Mouse (Mus musculus) forebrain, embryonic 10.5 days (tissue): ENCODE measurements around the gene Diras2. TPM values are rescaled to one million over a fixed set of nuclear protein-coding genes. Genes with fewer than 3 reads are reported as not detected.
A peak's percentile ranks its signal among the peaks of the same experiment; 100 is the strongest.

Experiments used
- DNase-seq: peaks from one replicate; pipeline ENCODE4 v3.0.0-alpha.2; 2017; ENCODE audit warnings: low spot score; ENCODE audit errors: extremely low spot score
- H3K27ac ChIP-seq: fragments of 300-500 bp; sonication (generic); 2 replicates; pipeline ENCODE4 v1.5.1; 2016; ENCODE audit warnings: mild to moderate bottlenecking
- H3K27me3 ChIP-seq: fragments of 300-500 bp; sonication (generic); 2 replicates; pipeline ENCODE4 v1.6.1; 2016; ENCODE audit warnings: mild to moderate bottlenecking; ENCODE audit not compliant: poor library complexity, severe bottlenecking
- H3K36me3 ChIP-seq: fragments of 300-500 bp; sonication (generic); replicated peaks from 2 replicates; pipeline ENCODE4 v1.6.1; 2016; ENCODE audit warnings: mild to moderate bottlenecking, moderate library complexity
- H3K4me1 ChIP-seq: fragments of 300-500 bp; sonication (generic); 2 replicates; pipeline ENCODE4 v1.6.1; 2016
- H3K4me3 ChIP-seq: fragments of 300-500 bp; sonication (generic); 2 replicates; pipeline ENCODE4 v1.5.1; 2016; ENCODE audit warnings: mild to moderate bottlenecking, moderate library complexity
- H3K9me3 ChIP-seq: fragments of 300-500 bp; sonication (generic); 2 replicates; pipeline ENCODE4 v1.6.1; 2016; ENCODE audit warnings: mild to moderate bottlenecking, moderate library complexity
- WGBS: fragments of 180-500 bp; shearing (Covaris S2); methylation state at CpG from one replicate; pipeline ENCODE4 v1.1.7; 2016; 5-methylcytosine and 5-hydroxymethylcytosine counted together
- polyA plus RNA-seq: library from polyadenylated mRNA; unstranded; fragments of >200 nt; fragmentation: Nextera tagmentation; extraction: Ambion mirVana; gene quantifications from 2 replicates; pipeline ENCODE4 v1.2.1, GENCODE M21; 2016

Gene Diras2
- polyA plus RNA-seq, 1 experiment from 2014 or later, result 0.05 TPM

DNA sequence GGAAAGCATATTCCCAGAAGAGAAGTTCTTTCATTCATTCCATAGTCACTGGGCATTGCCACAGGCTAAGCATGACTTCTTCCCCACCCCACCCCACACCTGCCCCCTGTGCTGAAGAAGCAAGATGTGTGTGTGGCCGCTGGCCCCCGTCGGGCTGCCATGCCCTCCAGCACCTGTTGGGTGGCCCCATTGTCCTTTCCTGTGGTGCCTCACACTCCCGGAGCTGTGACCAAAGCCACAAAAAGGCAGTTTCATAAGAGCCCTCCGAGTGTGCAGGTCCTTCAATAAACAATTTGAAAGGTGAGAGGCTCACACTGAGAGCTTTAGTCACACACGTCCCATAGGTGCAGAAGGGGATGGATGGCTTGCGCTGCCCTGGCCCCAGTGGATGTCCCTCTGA is 35.7 kb upstream of the Diras2 start:
- H3K27ac ChIP-seq, result no peak overlapping the region; the same call in 1 of the 2 replicates
- H3K9me3 ChIP-seq, result no peaks in the 10 kb centered on the region
- H3K4me3 ChIP-seq, result no peak overlapping the region
- 81% methylated on average over 7 of the region's 7 CpGs for WGBS
- DNase-seq, result no peak
- H3K36me3 ChIP-seq, result no peaks in the 10 kb centered on the region
- peaks cover 17% of the 10 kb centered on the region for H3K4me1 ChIP-seq
- no peaks in the 10 kb centered on the region for H3K27me3 ChIP-seq

DNA sequence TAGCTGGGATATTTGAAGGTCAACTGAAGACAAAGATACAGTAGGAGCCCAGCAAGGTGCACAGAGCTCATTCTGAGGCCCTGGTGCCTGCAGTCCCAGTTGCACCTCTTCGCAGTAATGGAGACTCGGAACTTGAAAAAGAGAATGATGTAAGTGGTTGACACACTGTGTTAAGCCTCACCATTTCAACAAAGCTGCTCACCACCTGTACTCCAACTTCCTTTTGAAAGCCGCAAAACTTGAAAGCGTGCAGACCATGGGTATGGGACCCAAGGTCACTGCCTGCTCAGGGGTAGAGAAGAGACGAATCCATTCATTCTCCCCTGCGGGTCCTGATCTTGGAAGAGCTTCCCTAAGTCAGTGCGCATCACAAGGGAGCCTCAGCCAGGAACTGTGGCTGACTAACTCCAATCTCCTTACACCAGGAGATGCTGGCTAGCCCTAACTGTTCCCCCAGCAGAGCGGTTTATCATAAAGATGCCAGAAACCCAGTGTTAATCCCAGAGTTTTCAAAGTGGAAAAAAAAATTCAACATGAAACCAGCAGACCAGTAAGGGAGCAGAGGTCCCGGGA is 35.2 kb upstream of the Diras2 start:
- H3K27me3 ChIP-seq, result no peaks in the 10 kb centered on the region
- no peak for DNase-seq
- WGBS, result 91% methylated on average over 9 of the region's 9 CpGs

DNA sequence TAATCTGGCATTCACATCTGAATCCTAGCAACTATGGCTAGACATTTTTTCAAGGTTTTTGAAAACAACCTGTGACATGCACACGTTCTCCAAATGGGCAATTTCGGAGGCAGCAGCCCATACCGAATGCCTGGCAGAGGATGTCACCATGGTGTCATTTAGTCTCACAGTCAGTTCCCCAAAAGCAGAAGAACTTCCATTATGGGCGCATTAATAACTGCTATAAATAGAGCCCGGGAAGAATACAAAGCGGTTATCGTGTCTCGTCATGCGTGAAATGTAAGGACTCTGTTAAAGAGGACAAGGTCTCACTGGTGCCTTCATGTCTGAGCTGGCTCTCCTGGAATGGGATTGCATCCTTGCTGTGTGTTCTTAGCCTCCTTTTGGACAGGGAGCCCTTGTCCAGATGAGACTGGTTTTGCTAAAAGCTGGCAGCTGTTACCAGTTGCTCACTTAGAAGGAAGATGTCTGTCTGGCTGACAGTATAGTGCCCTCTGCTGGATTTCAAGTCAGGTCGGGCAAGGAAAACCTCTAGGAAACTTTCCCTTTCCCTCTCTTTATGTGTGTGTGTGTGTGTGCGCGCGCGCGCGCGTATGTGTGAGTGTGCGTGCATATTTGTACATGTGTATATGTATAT is 34.1 kb upstream of the Diras2 start:
- WGBS, result 90% methylated on average over 18 of the region's 18 CpGs
- peak; percentile 17 for DNase-seq

More for the DNA sequence above, 35.2 kb upstream of the Diras2 start:
- no peaks in the 10 kb centered on the region for H3K36me3 ChIP-seq
- no peak overlapping the region for H3K4me3 ChIP-seq
- peaks cover 22% of the 10 kb centered on the region for H3K4me1 ChIP-seq
- H3K9me3 ChIP-seq, result no peaks in the 10 kb centered on the region
- H3K27ac ChIP-seq, result no peak overlapping the region

DNA sequence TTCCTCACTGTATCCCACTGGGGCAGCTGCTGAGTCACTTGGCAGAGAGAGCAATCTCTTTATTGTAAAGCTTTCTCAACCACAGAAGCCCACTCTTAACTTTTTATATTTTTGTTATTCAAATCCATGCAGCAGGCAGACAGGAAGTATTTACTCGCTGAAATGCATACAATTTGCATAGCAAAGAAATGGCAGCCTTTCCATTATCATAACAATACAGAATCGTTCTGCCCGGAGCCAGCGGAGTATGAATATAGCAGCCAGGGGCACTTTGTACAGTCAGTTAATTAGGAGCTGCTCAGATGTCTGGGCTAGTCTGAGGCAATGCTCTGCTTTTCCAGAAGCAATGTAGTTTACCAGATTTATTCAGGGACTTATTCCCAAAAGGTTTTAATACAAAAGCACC is 31.1 kb upstream of the Diras2 start:
- no peaks in the 10 kb centered on the region for H3K9me3 ChIP-seq
- H3K36me3 ChIP-seq, result no peaks in the 10 kb centered on the region
- H3K4me3 ChIP-seq, result no peak overlapping the region
- no peaks in the 10 kb centered on the region for H3K27me3 ChIP-seq
- no peak for DNase-seq
- peaks cover 29% of the 10 kb centered on the region for H3K4me1 ChIP-seq
- 38% methylated on average over 4 of the region's 4 CpGs for WGBS
- H3K27ac ChIP-seq, result no peak overlapping the region

More for the DNA sequence above, 34.1 kb upstream of the Diras2 start:
- no peaks in the 10 kb centered on the region for H3K36me3 ChIP-seq
- no peaks in the 10 kb centered on the region for H3K27me3 ChIP-seq
- H3K4me3 ChIP-seq, result no peak overlapping the region
- H3K4me1 ChIP-seq, result peaks cover 29% of the 10 kb centered on the region
- H3K27ac ChIP-seq, result no peak overlapping the region
- H3K9me3 ChIP-seq, result no peaks in the 10 kb centered on the region

DNA sequence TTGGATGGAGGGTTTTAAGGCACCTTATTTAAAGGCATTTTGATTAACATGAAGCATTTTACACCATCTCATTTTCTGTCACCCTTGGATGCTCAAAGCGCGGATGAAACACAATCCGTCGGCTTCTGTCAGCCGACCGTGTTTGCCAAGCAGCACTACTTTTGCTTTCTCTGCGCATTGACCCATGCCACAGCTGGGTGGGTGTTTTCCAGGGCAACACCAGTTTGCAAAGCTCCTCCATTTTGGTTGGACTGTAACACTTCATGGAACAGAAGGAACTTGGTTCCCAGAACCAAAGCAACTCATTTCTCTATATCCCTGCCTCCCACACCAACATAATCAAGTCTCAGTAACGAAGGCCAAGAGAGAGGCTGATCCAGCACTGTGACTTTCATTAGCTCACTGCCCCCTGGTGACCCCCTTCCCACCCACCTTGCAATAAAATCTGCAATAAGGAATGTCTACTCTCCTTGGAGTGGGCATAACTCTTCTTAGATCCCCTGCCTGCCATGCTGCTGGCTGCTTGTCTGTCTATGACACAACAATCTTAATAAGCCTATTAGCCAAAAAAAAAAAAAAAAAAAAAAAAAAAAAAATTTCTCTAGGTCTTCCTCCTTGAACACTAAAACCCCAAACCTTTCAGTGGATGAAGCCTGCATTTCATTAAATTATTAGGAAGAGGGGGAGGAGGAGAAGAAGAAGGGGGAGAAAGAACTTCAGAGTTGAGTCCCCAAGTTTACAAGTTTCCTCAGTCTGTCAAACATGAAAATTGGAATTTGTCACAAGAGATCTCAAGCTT is 30.5 kb upstream of the Diras2 start:
- Histone ChIP-seq H3K27ac (no peak overlapping the region), H3K9me3 (no peaks in the 10 kb centered on the region), H3K4me3 (no peak overlapping the region), H3K4me1 (peaks cover 29% of the 10 kb centered on the region), H3K27me3 (no peaks in the 10 kb centered on the region), H3K36me3 (no peaks in the 10 kb centered on the region)
- DNase-seq, result no peak
- WGBS, result 88% methylated on average over 8 of the region's 8 CpGs

DNA sequence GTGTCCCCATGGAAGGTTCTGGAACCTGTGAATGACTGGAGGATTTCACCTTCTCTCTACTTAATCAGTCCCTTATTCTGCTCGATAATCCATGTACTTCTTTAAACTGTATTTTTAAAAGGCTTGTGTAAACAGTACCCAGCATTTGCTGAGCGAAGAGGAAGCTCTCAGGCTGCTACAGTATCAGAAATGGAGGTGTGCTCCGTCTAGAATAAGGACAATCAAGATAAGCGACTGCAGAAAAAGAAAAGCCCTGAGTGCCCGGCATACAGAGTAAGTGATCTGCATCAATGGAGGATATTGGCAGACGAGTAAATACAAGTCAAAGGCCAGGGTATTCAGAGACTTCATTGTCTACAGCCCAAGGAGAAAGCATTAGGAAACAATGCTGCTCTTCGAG is 26.3 kb upstream of the Diras2 start:
- H3K36me3 ChIP-seq, result no peaks in the 10 kb centered on the region
- WGBS, result 85% methylated on average over 7 of the region's 7 CpGs
- no peak overlapping the region for H3K4me3 ChIP-seq
- peaks cover 18% of the 10 kb centered on the region for H3K4me1 ChIP-seq
- no peaks in the 10 kb centered on the region for H3K9me3 ChIP-seq
- H3K27ac ChIP-seq, result no peak overlapping the region
- no peak for DNase-seq
- H3K27me3 ChIP-seq, result no peaks in the 10 kb centered on the region

DNA sequence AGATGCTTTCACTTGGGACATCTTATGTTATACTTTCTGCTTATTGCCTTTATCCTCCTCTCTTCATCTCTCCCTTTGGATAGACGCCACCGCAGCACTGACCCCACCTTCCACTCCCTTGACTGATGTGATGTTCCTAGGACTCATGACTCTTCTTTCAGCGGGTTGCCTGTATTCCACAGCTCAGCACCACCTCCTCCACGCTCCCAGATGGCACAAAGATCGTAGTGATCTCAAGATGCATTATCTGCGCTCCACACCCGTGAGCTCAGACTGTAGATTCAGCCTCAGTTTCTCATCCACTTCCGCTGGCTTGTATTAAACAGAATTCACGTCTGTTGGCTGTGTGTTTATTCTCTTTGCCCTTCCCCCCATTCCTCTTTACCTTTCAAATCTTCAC is 23.6 kb upstream of the Diras2 start:
- Histone ChIP-seq H3K9me3 (no peaks in the 10 kb centered on the region), H3K27me3 (no peaks in the 10 kb centered on the region), H3K27ac (no peak overlapping the region), H3K4me3 (no peak overlapping the region), H3K4me1 (no peaks in the 10 kb centered on the region), H3K36me3 (no peaks in the 10 kb centered on the region)
- DNase-seq, result no peak
- 87% methylated on average over 9 of the region's 9 CpGs for WGBS

DNA sequence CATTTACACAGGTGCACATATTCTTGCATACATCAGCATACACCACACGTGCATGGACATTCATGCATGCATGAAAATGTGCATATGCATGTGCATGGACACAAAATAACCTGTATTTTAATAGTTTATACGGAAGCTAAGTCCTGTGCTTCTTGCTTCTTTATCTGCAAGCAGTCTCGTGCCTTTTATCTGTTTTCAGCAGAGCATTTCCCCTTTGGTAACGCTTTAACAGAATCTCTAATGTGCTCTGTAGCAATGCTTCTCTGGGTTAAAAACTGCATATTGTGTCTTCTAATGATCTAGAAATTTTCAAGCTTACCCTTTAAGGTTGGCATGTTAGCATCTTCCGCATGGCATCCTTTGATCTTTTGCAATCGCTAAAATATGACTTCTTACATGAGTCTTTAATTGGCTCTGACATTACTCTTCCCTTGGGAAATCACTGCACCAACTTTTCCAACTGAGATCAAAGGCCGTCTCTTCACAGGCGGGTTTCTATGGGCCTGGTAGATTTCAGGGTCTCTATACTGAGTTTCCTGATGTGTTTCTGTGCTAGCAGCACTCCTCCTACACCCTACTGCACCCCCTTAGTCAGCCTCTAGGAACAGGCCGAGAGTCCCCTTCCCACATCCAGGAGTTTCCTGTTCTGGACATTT is 21.9 kb upstream of the Diras2 start:
- no peaks in the 10 kb centered on the region for H3K9me3 ChIP-seq
- WGBS, result 84% methylated on average over 9 of the region's 9 CpGs
- no peak overlapping the region for H3K4me3 ChIP-seq
- H3K27ac ChIP-seq, result no peak overlapping the region
- DNase-seq, result no peak
- H3K27me3 ChIP-seq, result no peaks in the 10 kb centered on the region
- H3K4me1 ChIP-seq, result no peaks in the 10 kb centered on the region
- no peaks in the 10 kb centered on the region for H3K36me3 ChIP-seq

DNA sequence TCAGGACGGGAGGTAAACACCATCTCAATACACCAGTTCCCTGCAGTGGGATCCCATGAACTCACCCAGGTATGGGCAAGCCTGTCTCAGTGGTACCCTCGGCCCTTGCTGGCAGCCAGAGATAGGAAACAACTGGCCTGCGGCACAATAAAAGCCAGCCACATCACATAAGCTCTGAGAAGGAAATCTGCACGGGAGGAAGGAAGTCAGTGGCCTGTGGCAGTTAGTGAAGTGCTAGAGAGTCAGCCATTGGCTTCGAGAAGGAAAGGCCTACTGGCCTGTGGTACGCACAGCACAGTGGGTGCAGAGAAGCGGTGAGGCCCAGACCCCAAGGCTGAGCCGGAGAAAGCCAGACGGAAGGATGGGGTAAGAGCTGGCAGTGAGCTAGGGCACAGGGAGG is 20.2 kb upstream of the Diras2 start:
- WGBS, result 84% methylated on average over 9 of the region's 9 CpGs
- Histone ChIP-seq H3K4me1 (no peaks in the 10 kb centered on the region), H3K36me3 (no peaks in the 10 kb centered on the region), H3K27ac (no peak overlapping the region), H3K9me3 (no peaks in the 10 kb centered on the region), H3K27me3 (no peaks in the 10 kb centered on the region), H3K4me3 (no peak overlapping the region)
- DNase-seq, result no peak

DNA sequence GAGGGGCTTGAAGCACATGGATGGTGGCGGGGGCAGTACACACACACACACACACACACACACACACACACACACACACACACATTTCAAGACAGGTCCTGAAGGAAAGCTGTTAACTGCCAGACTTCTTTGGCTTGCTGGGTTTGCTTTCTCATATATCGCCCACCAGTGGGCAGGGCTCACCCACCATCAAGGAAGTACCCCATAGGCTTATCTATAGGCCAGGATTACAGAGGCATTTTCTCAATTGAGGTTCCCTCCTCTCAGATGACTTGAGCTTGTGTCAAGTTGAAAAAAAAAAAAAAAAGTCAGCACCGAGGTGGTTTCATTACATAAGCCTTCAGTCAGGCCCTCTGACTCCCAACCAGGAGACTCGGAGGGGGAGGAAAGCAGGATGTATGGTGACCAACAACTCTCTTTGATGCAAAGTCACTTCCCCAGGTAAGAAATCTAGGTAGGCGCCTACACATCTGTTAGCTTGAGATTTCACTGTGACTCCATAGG is 19.7 kb upstream of the Diras2 start:
- no peaks in the 10 kb centered on the region for H3K4me1 ChIP-seq
- H3K36me3 ChIP-seq, result no peaks in the 10 kb centered on the region
- no peaks in the 10 kb centered on the region for H3K27me3 ChIP-seq
- no peak for DNase-seq
- no peaks in the 10 kb centered on the region for H3K9me3 ChIP-seq
- H3K4me3 ChIP-seq, result no peak overlapping the region
- 87% methylated on average over 5 of the region's 5 CpGs for WGBS
- no peak overlapping the region for H3K27ac ChIP-seq

DNA sequence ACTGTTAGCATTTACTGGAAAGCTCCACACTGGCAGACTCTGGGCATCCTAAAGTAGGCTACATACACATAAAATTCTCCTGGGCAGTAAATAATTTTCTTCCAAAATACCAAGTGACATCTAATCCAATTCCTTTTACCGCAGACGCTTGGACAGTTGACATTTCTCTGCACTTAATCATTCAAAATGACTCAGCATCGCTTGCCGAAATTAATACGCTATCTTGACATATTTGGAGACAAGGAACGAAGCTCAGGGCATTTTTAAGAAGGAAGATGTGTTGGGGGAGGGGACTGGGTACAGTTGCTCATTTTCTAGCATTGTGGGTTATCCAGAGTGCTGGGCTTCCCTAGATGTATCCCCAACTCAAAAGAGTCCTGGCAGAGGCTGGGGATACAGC is 15.2 kb upstream of the Diras2 start:
- H3K36me3 ChIP-seq, result no peaks in the 10 kb centered on the region
- H3K27me3 ChIP-seq, result no peaks in the 10 kb centered on the region
- no peaks in the 10 kb centered on the region for H3K9me3 ChIP-seq
- H3K4me1 ChIP-seq, result no peaks in the 10 kb centered on the region
- H3K27ac ChIP-seq, result no peak overlapping the region
- no peak for DNase-seq
- 95% methylated on average over 6 of the region's 6 CpGs for WGBS
- H3K4me3 ChIP-seq, result no peak overlapping the region

DNA sequence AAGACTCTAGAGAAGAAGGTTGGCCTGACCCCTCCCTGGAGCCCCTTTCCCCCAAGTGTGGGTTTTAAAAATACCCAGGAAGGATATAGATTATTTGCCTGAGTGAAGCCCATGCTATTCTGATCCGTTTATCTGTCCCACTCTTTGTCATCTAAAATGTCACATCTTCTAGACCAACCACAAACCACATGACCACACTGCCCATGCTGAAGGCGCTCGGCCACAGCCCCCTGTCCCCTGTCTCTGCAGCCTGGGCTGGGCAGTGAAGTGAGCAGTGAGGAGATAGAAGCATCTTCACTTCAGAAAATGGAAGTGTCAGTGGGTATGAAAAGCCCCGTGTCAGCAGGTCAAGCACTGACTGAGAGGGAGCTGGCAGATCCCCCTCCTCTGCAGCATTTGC is 11.6 kb upstream of the Diras2 start:
- no peak for DNase-seq
- Histone ChIP-seq H3K4me3 (no peak overlapping the region), H3K27ac (no peak overlapping the region), H3K36me3 (no peaks in the 10 kb centered on the region), H3K9me3 (no peaks in the 10 kb centered on the region), H3K4me1 (no peaks in the 10 kb centered on the region), H3K27me3 (no peaks in the 10 kb centered on the region)
- WGBS, result 73% methylated on average over 4 of the region's 4 CpGs
